Mouse (Mus musculus) kidney, embryonic 15.5 days (tissue): ENCODE results near the gene Rassf5. TPM values are rescaled to one million over a fixed set of nuclear protein-coding genes. Genes with fewer than 3 reads are reported as not detected.

ENCODE experiments used
- ATAC-seq: fragments of 200-750 bp; cut with Nextera tagmentation; replicated peaks from 2 replicates; pipeline ENCODE4 v1.8.0; 2017; ENCODE audit warnings: moderate TSS enrichment; ENCODE audit not compliant: low FRiP score
- H3K27ac ChIP-seq: fragments of 300-500 bp; sonication (generic); 2 replicates; pipeline ENCODE4 v1.5.1; 2015; ENCODE audit warnings: mild to moderate bottlenecking, inconsistent platforms
- H3K27me3 ChIP-seq: fragments of 300-500 bp; sonication (generic); 2 replicates; pipeline ENCODE4 v1.6.1; 2015; ENCODE audit warnings: inconsistent platforms
- H3K36me3 ChIP-seq: fragments of 300-500 bp; sonication (generic); 2 replicates; pipeline ENCODE4 v1.6.1; 2015; ENCODE audit warnings: inconsistent platforms
- H3K4me1 ChIP-seq: fragments of 300-500 bp; sonication (generic); 2 replicates; pipeline ENCODE4 v1.6.1; 2015; ENCODE audit warnings: inconsistent platforms
- H3K4me2 ChIP-seq: fragments of 300-500 bp; sonication (generic); 2 replicates; pipeline ENCODE4 v1.6.1; 2015; ENCODE audit warnings: moderate library complexity, mild to moderate bottlenecking, inconsistent platforms
- H3K4me3 ChIP-seq: fragments of 300-500 bp; sonication (generic); replicated peaks from 2 replicates; pipeline ENCODE4 v1.5.1; 2015; ENCODE audit warnings: mild to moderate bottlenecking, inconsistent platforms
- H3K9ac ChIP-seq: fragments of 300-500 bp; sonication (generic); 2 replicates; pipeline ENCODE4 v1.6.1; 2015; ENCODE audit warnings: mild to moderate bottlenecking, inconsistent platforms
- H3K9me3 ChIP-seq: fragments of 300-500 bp; sonication (generic); replicated peaks from 2 replicates; pipeline ENCODE4 v1.6.1; 2016; ENCODE audit warnings: inconsistent platforms
- WGBS: fragments of 180-500 bp; shearing (Covaris S2); methylation state at CpG from one replicate; pipeline ENCODE4 v1.1.7; 2015; ENCODE audit warnings: mixed read lengths; 5-methylcytosine and 5-hydroxymethylcytosine counted together
- polyA plus RNA-seq: library from polyadenylated mRNA; unstranded; fragments of >200 nt; fragmentation: Nextera tagmentation; extraction: Ambion mirVana; gene quantifications from 2 replicates; pipeline ENCODE4 v1.2.1, GENCODE M21; 2015

Gene Rassf5
- polyA plus RNA-seq, 1 experiment from 2014 or later: 2.9 TPM

- 21% methylated on average over 8 of the region's 8 CpGs for WGBS
- H3K4me2 ChIP-seq: peak overlapping the region; percentile 63
- H3K27ac ChIP-seq: no peak overlapping the region
- ATAC-seq: peak; percentile 16; the same call in 1 of the 2 replicates
- 0 out of 2 replicates have a peak, but pooled peaks cover 4% of the 10 kb centered on the region for H3K27me3 ChIP-seq
- H3K4me3 ChIP-seq: peak overlapping the region; percentile 47
- peak overlapping the region; percentile 35 for H3K9ac ChIP-seq
- H3K9me3 ChIP-seq: no peaks in the 10 kb centered on the region
- H3K4me1 ChIP-seq: peaks cover 36% of the 10 kb centered on the region
- H3K36me3 ChIP-seq: no peaks in the 10 kb centered on the region
These were observed 33.8 kb upstream of the Rassf5 start for GRCm38 (mm10) chr1:131278606-131279455.

GRCm38 (mm10) chr1:131276831-131277230 is 31.8 kb upstream of the Rassf5 start:
- Histone ChIP-seq H3K4me1 (peaks cover 36% of the 10 kb centered on the region), H3K4me2 (no peak overlapping the region), H3K27ac (no peak overlapping the region), H3K4me3 (no peak overlapping the region), H3K9ac (no peak overlapping the region; the same call in 1 of the 2 replicates), H3K36me3 (no peaks in the 10 kb centered on the region), H3K9me3 (no peaks in the 10 kb centered on the region), H3K27me3 (0 out of 2 replicates have a peak, but pooled peaks cover 4% of the 10 kb centered on the region)
- ATAC-seq: 0 out of 2 replicates have a peak, but pooled peaks have one; percentile 34

- WGBS: 75% methylated on average over 14 of the region's 14 CpGs
- H3K9me3 ChIP-seq: no peaks in the 10 kb centered on the region
- no peak overlapping the region for H3K4me3 ChIP-seq
- H3K27ac ChIP-seq: no peak overlapping the region
- no peaks in the 10 kb centered on the region for H3K36me3 ChIP-seq
- ATAC-seq: no peak
- H3K27me3 ChIP-seq: 0 out of 2 replicates have a peak, but pooled peaks cover 4% of the 10 kb centered on the region
- no peak overlapping the region for H3K4me2 ChIP-seq
- H3K9ac ChIP-seq: no peak overlapping the region
- peaks cover 36% of the 10 kb centered on the region for H3K4me1 ChIP-seq
These were observed 30.5 kb upstream of the Rassf5 start for GRCm38 (mm10) chr1:131275577-131275976.

GRCm38 (mm10) chr1:131274725-131275539 is 29.9 kb upstream of the Rassf5 start:
- 43% methylated on average over 22 of the region's 22 CpGs for WGBS

GRCm38 (mm10) chr1:131269797-131270578 is 24.9 kb upstream of the Rassf5 start:
- Histone ChIP-seq H3K27me3 (0 out of 2 replicates have a peak, but pooled peaks cover 4% of the 10 kb centered on the region), H3K4me2 (no peak overlapping the region), H3K27ac (no peak overlapping the region), H3K36me3 (no peaks in the 10 kb centered on the region), H3K4me1 (0 out of 2 replicates have a peak, but pooled peaks cover 4% of the 10 kb centered on the region), H3K9me3 (no peaks in the 10 kb centered on the region), H3K9ac (no peak overlapping the region), H3K4me3 (no peak overlapping the region)
- peak; percentile 38; the same call in 1 of the 2 replicates for ATAC-seq
- 43% methylated on average over 22 of the region's 22 CpGs for WGBS

More at GRCm38 (mm10) chr1:131274725-131275539, 29.9 kb upstream of the Rassf5 start:
- peaks cover 32% of the 10 kb centered on the region for H3K4me1 ChIP-seq
- ATAC-seq: 0 out of 2 replicates have a peak, but pooled peaks have one; percentile 5
- 0 out of 2 replicates have a peak overlapping the region, but pooled peaks have one; percentile 17 for H3K4me2 ChIP-seq
- H3K27ac ChIP-seq: 0 out of 2 replicates have a peak overlapping the region, but pooled peaks have one; percentile 11
- no peaks in the 10 kb centered on the region for H3K36me3 ChIP-seq
- H3K9ac ChIP-seq: no peak overlapping the region
- H3K27me3 ChIP-seq: 0 out of 2 replicates have a peak, but pooled peaks cover 4% of the 10 kb centered on the region
- H3K9me3 ChIP-seq: no peaks in the 10 kb centered on the region
- no peak overlapping the region for H3K4me3 ChIP-seq

- no peaks in the 10 kb centered on the region for H3K9me3 ChIP-seq
- H3K4me2 ChIP-seq: no peak overlapping the region
- H3K4me3 ChIP-seq: no peak overlapping the region
- H3K36me3 ChIP-seq: no peaks in the 10 kb centered on the region
- no peaks in the 10 kb centered on the region for H3K4me1 ChIP-seq
- 85% methylated on average over 10 of the region's 10 CpGs for WGBS
- H3K27ac ChIP-seq: no peak overlapping the region
- H3K27me3 ChIP-seq: no peaks in the 10 kb centered on the region
- no peak overlapping the region for H3K9ac ChIP-seq
- no peak for ATAC-seq
These were observed 23.7 kb upstream of the Rassf5 start for GRCm38 (mm10) chr1:131268776-131269175.

GRCm38 (mm10) chr1:131263905-131264304 is 18.8 kb upstream of the Rassf5 start:
- WGBS: 80% methylated on average over 12 of the region's 12 CpGs
- H3K27me3 ChIP-seq: peaks cover 5% of the 10 kb centered on the region; the same call in 1 of the 2 replicates
- H3K27ac ChIP-seq: no peak overlapping the region
- H3K36me3 ChIP-seq: no peaks in the 10 kb centered on the region
- H3K4me3 ChIP-seq: no peak overlapping the region
- 0 out of 2 replicates have a peak, but pooled peaks cover 4% of the 10 kb centered on the region for H3K4me1 ChIP-seq
- no peak overlapping the region for H3K4me2 ChIP-seq
- no peak overlapping the region for H3K9ac ChIP-seq
- no peak for ATAC-seq
- H3K9me3 ChIP-seq: no peaks in the 10 kb centered on the region

GRCm38 (mm10) chr1:131260309-131260656 is 15.2 kb upstream of the Rassf5 start:
- 35% methylated on average over 10 of the region's 10 CpGs for WGBS
- no peak for ATAC-seq
- no peak overlapping the region for H3K4me2 ChIP-seq
- no peak overlapping the region for H3K9ac ChIP-seq
- H3K9me3 ChIP-seq: no peaks in the 10 kb centered on the region
- H3K27me3 ChIP-seq: peaks cover 5% of the 10 kb centered on the region; the same call in 1 of the 2 replicates
- no peak overlapping the region for H3K27ac ChIP-seq
- H3K4me1 ChIP-seq: 0 out of 2 replicates have a peak, but pooled peaks cover 4% of the 10 kb centered on the region
- H3K36me3 ChIP-seq: no peaks in the 10 kb centered on the region
- no peak overlapping the region for H3K4me3 ChIP-seq

- no peak for ATAC-seq
- 72% methylated on average over 10 of the region's 10 CpGs for WGBS
- H3K9ac ChIP-seq: no peak overlapping the region
- H3K4me1 ChIP-seq: 0 out of 2 replicates have a peak, but pooled peaks cover 4% of the 10 kb centered on the region
- no peaks in the 10 kb centered on the region for H3K36me3 ChIP-seq
- no peak overlapping the region for H3K4me3 ChIP-seq
- peaks cover 5% of the 10 kb centered on the region; the same call in 1 of the 2 replicates for H3K27me3 ChIP-seq
- H3K27ac ChIP-seq: no peak overlapping the region
- no peaks in the 10 kb centered on the region for H3K9me3 ChIP-seq
- no peak overlapping the region for H3K4me2 ChIP-seq
These were observed 14.7 kb upstream of the Rassf5 start for GRCm38 (mm10) chr1:131259632-131260308.

GRCm38 (mm10) chr1:131257288-131257687 is 12.2 kb upstream of the Rassf5 start:
- WGBS: 83% methylated on average over 6 of the region's 6 CpGs
- H3K27ac ChIP-seq: no peak overlapping the region
- H3K27me3 ChIP-seq: peaks cover 5% of the 10 kb centered on the region; the same call in 1 of the 2 replicates
- H3K4me3 ChIP-seq: no peak overlapping the region
- H3K36me3 ChIP-seq: no peaks in the 10 kb centered on the region
- no peaks in the 10 kb centered on the region for H3K9me3 ChIP-seq
- H3K4me1 ChIP-seq: 0 out of 2 replicates have a peak, but pooled peaks cover 4% of the 10 kb centered on the region
- H3K9ac ChIP-seq: no peak overlapping the region
- no peak overlapping the region for H3K4me2 ChIP-seq
- no peak for ATAC-seq
